Mouse (Mus musculus): ENCODE data around the gene Mymk. TPM values are rescaled to one million over a fixed set of nuclear protein-coding genes. Genes with fewer than 3 reads are reported as not detected.

The Mymk gene
- total RNA-seq, 1 experiment from 2014 or later = not detected

DNA sequence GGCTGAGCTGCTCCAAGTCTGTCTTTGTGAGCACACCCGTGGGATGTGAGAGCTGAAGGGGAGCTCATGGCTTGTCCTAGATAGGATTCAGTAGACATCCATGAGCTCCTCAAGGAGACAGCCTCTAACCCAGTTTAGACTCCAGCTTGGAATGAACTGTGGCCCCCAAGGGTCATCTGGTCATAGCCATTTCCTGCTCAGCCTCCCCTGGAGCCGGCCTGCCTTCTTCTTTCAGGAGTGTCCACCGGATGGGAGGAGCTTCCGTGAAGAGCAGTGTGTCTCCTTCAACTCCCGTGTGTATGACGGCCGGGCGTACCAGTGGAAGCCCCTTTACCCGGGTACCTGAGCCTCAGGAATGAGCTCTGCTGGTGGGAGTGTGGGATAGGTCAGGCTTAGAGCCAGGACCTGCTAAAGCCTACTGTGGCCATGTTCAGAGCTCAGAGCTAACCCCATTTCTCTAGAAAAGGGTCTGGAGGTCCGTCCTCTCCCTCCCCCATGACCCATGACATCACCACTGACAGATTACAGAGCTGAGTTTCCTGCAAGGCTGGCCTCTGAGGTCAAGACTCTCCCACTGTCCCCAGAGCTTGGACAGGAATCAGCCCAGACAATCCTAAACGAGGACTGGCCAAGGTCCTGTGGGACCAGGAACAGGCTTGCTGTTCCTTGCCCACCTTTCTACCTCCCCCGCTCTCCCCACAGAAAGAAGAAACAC, 11.9 kb upstream of the Mymk start:
- ATAC-seq (replicated peaks; ENCODE audit: insufficient number of reproducible peaks, low FRiP score, low TSS enrichment, poor library complexity, severe bottlenecking) = no peak

DNA sequence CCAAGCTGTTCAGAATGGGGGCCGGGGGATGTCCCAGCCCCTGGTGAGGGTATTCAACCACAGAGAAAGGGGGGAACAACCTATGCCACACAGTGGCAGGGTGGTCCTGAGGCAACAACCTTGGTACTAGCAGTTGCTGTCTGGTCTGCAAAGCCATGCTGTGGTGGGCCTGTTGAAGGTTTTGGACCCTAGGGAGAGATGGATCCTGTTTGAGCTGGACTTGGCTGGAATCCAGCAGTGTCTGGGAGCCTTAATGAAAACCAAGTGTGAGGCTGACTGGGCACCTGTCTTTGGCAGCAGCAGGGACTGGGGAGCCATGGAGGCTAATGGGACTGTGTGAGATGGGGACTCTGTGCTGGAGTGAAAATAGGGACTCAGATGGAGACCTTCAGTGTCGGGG, 7.7 kb upstream of the Mymk start:
- ATAC-seq (replicated peaks; ENCODE audit: insufficient number of reproducible peaks, low FRiP score, low TSS enrichment, poor library complexity, severe bottlenecking) = no peak

DNA sequence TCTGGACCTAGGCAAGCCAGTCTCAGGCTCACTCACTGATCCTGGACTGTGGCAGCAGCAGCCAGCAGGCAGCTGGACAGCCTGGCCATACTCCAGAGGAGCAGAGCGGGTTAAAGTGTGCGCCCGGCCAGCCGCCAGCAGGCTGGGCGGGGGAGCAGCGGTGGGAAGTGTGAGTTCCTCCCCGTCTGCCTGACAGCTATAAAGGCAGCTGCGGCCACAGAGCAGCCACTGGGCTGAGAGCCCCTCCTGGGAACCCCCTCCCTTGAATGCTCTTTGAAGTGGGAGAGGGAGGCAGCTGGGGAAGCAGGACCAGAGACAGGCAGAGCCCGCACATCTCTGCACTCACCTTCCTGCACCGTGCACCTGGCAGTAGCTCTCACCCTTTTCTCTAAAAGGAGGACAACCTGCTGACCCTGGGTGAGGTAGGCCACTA, 7.2 kb upstream of the Mymk start, which contains the start of gene Adamtsl2:
Gene Adamtsl2, plus strand, starts transcription at position 228 of the 433 bp plus-strand sequence.
- no peak for ATAC-seq (replicated peaks; ENCODE audit: insufficient number of reproducible peaks, low FRiP score, low TSS enrichment, poor library complexity, severe bottlenecking)

DNA sequence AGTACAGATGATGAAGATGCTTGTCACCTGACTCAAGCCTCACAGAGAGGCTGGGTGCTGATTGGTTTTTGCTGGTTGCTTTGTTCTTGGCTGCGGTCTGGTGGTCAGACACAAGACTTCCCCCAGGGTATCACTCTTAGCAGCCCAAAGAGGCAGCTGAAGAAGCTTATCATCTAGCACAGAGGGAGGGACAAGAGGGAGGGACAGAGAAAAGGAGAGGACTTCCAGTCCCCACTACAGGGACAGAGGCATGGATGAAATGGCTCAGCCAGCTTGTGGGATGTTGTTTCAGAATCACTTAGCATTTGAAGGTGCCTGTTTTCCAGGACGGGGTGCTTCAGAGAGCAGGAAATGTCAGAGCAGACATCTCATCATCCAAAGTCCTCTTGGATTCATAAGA, 6.3 kb upstream of the Mymk start:
- no peak for ATAC-seq (replicated peaks; ENCODE audit: insufficient number of reproducible peaks, low FRiP score, low TSS enrichment, poor library complexity, severe bottlenecking)

DNA sequence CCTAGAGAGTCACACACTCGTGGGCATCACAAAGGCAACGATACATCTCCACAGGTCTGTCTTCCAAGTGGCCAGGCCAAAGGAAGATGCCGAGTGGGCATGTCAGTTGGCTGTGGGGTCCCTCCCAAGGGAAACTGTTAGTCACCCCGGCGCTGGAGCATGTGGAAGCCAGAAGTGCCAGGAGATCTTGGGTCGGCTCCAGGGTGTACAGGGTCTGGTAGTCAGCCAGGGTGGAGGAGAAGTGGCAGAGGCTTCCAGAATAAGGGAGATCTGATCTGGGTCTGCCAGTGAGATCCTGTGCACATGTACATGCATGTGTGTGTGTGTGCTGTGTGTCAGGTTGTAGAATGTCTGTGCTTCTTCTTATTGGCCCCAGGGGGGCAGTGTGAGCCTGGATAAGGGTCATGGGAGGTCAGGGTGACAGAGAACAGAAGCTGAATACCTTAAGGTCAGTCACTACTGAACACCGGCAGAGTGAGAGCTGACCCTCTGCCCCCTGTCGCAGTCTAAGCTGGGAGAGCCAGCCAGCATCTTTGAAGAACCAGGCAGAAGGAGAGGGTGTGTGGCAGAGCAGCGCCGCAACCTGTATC, 5.8 kb upstream of the Mymk start:
- ATAC-seq (replicated peaks; ENCODE audit: insufficient number of reproducible peaks, low FRiP score, low TSS enrichment, poor library complexity, severe bottlenecking) = no peak

- no peak for ATAC-seq (replicated peaks; ENCODE audit: insufficient number of reproducible peaks, low FRiP score, low TSS enrichment, poor library complexity, severe bottlenecking)
These were observed 3.5 kb upstream of the Mymk start for GRCm38 (mm10) chr2:27075485-27075884.

DNA sequence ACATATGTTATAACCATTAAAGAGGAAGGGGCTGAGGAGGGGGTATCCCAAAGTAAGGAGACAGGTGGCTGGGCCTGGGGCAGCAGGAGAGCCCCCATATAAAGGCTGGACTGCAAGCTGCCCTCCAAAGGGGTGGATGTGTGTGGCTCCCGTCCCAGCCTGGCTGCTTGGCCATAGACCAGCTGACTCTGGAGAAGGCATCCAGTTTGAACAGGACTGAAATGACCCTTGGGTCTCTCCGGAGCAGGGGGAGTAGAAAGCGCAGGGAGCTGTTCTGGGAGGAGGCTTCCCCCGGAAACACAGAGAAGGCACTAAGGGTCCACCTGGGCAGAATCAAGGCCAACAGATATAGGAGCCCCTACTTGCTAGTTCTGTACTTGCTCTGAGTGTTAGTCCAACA, 2.8 kb upstream of the Mymk start:
- no peak for ATAC-seq (replicated peaks; ENCODE audit: insufficient number of reproducible peaks, low FRiP score, low TSS enrichment, poor library complexity, severe bottlenecking)

DNA sequence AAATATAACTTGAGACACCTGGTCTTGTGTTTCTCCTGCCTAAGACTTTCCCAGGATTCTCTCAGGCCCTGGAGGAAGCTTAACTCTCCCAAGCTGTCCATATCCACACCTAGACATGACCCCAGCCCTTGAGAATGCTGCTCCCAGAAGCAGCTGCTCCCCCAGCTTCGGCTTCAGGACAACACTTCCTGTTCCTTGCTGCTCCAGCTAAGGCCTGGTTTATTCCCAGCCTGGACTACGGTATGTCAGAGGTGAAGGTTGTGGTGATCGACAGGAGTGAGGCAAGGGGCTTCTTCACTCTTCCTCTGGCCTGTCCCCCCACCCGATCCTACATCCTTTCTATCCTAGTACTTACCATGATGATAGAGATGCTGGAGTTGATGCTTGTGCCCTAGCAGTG, 1.4 kb upstream of the Mymk start:
- ATAC-seq (replicated peaks; ENCODE audit: insufficient number of reproducible peaks, low FRiP score, low TSS enrichment, poor library complexity, severe bottlenecking) = no peak

DNA sequence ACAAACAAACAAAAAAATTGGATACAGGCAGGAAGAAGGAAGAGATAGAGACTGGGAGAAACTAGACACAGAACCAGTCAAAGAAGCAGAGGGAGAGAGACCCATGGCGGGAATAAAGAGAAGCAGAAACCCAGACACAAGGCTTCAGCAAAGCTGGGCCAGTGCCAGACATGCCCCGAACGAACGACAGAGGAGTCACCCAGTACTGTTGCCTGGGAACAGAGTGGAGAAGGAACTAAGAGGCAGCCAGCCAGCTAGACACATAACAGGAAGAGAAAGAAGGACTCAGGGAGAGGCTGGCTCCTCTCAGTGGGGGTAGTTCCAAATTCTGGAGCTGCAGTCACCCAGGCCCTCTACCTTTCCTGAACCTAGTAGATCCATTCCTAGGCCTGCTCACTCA, 842 bp downstream of the Mymk start:
- no peak for ATAC-seq (replicated peaks; ENCODE audit: insufficient number of reproducible peaks, low FRiP score, low TSS enrichment, poor library complexity, severe bottlenecking)

GRCm38 (mm10) chr2:27070247-27070813, 1.6 kb downstream of the Mymk start:
- no peak for ATAC-seq (replicated peaks; ENCODE audit: insufficient number of reproducible peaks, low FRiP score, low TSS enrichment, poor library complexity, severe bottlenecking)

DNA sequence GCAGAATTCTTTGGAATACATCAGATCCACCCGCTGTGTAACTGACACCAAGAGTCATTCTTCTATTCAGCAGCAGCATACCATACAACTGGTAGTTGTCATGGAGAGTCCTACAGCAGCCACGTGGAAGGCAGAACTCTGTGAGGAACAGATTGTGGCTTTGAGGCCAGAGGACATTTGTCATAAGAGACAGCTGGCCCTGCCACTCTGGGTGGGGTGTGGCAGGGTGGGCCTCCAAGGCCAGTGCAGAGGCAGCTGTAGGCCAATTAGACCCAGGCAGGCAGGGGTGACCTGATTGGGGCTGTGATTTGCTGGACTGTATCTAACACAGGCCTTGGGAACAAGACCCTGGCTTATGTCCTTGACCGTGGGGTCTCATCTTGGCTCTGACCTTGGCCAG, 2.3 kb downstream of the Mymk start:
- no peak for ATAC-seq (replicated peaks; ENCODE audit: insufficient number of reproducible peaks, low FRiP score, low TSS enrichment, poor library complexity, severe bottlenecking)

GRCm38 (mm10) chr2:27067996-27068395, 4.0 kb downstream of the Mymk start:
- ATAC-seq (replicated peaks; ENCODE audit: insufficient number of reproducible peaks, low FRiP score, low TSS enrichment, poor library complexity, severe bottlenecking) = no peak

DNA sequence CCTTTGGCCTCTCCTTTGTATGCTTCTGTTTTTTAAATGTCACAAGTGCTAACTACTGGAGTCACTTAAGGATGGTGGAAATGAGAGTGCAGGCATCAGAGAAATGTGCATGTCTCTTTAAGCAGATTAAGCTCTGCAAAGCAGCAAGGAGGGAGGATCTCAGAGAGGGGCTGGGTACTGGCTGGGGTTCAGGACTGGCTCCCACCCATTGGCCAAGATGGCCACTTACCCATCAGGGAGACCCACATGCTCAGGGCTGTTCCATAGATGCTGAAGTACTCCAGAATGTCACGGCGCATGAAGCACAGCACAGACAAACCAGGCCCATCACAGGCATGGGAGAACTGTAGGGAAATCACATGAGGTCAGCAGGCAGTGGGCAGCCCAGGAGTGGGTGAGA, 4.9 kb downstream of the Mymk start:
- ATAC-seq (replicated peaks; ENCODE audit: insufficient number of reproducible peaks, low FRiP score, low TSS enrichment, poor library complexity, severe bottlenecking) = no peak

DNA sequence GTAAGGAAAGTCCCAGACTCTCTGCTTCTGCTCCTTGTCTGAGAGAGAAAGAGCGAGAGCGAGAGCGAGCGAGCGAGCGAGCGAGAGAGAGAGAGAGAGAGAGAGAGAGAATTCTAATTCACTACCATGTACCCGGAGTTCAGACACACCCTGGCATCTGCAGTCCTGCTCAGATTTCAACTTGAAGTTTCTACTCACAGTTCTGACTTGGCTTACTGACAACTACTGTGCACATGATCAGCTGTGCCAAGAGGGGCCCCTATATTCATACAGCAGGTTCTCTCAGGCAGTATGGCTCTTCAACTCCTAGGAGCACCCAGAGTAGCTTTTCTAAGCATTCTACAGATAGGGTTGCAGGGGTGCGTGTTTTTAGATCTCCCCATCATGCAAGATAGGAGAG, 12.8 kb downstream of the Mymk start:
- ATAC-seq (replicated peaks; ENCODE audit: insufficient number of reproducible peaks, low FRiP score, low TSS enrichment, poor library complexity, severe bottlenecking) = no peak

DNA sequence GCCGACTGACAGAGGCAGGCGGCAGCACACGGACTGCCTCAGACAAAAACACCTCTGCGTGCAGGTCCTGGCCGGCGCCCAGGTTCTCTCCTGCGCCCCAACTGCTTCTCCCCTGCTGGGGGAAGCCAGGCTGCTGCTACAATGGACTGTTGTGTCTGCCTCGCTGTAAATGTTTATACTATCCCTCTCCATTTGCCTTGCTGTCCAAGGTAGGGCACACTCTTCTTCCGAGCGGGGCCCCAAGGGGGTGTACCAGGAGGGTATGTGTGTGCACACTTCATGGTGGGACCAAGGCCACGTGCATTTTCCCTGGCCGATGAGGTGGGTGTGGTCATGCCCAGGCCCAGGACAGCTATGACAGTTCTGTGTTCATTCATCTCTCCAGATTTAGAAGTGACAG, 13.2 kb downstream of the Mymk start:
- ATAC-seq (replicated peaks; ENCODE audit: insufficient number of reproducible peaks, low FRiP score, low TSS enrichment, poor library complexity, severe bottlenecking) = no peak

- no peak for ATAC-seq (replicated peaks; ENCODE audit: insufficient number of reproducible peaks, low FRiP score, low TSS enrichment, poor library complexity, severe bottlenecking)
These were observed 13.7 kb downstream of the Mymk start for GRCm38 (mm10) chr2:27058251-27058650.

- ATAC-seq (replicated peaks; ENCODE audit: insufficient number of reproducible peaks, low FRiP score, low TSS enrichment, poor library complexity, severe bottlenecking) = no peak
These were observed 22.6 kb downstream of the Mymk start for GRCm38 (mm10) chr2:27049408-27049807.

DNA sequence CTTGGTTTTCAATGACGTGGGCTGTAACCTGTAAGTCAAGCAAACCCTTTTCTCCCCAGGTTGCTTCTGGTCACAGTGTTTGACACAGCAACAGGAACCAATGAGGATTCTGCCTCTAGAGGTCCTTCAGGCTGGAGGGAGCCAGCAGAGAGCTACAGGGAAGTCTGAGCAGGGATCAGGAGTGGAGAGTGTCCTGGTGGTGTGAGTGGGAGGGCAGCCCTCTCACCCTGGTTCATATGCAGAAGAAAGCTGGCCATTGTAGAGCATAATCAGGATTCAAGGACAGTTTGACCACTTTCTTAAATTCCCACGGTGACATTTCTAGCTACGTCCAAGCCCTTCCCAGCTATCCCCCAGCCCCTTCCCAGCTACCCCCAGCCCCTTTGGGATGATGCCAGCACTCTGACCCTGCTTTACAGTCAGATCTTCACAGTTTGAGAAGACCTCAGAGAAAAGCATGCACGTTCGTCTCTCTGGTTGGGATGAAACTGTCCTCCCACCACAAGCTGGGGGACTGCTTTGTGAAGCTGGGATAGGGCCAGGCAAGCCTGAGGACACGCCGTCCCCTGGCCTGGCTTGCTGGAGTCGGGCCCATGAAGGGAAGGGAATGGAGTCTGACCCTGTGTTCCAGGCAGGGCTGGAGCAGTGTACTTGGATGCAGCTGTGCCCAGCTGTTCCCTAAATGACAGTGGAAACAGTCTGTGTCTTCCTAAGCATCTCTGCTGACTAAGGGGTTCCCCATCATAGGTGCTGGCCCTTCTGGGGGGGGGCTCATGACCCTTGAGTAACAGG, 25.8 kb downstream of the Mymk start:
- no peak for ATAC-seq (replicated peaks; ENCODE audit: insufficient number of reproducible peaks, low FRiP score, low TSS enrichment, poor library complexity, severe bottlenecking)

- ATAC-seq (replicated peaks; ENCODE audit: insufficient number of reproducible peaks, low FRiP score, low TSS enrichment, poor library complexity, severe bottlenecking) = no peak
These were observed 27.3 kb downstream of the Mymk start for GRCm38 (mm10) chr2:27044641-27045040.

DNA sequence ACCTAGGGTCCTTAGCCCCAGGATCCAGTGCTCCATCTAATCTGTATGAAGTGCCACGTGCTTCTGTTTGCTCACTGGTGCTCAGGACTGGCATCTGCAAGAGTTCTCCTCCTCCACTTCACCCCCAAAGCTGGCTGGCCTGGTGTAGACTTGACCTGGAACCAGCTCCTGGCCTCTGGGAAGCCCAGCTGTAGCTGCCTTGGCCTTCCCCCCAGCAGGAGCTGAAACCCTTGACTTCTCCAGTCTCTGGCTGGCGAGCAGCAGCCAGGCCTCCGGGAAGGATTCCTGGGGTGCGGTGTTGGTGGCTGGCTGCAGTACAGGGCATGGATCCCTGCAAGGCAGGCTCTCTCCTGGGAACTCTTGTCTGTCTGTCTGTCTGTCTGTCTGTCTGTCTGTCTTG, 27.8 kb downstream of the Mymk start:
- ATAC-seq (replicated peaks; ENCODE audit: insufficient number of reproducible peaks, low FRiP score, low TSS enrichment, poor library complexity, severe bottlenecking) = no peak

All from monocyte, adult 5-6 weeks (primary cell).